Mouse (Mus musculus): ENCODE measurements around the gene Slc18a3.

DNA sequence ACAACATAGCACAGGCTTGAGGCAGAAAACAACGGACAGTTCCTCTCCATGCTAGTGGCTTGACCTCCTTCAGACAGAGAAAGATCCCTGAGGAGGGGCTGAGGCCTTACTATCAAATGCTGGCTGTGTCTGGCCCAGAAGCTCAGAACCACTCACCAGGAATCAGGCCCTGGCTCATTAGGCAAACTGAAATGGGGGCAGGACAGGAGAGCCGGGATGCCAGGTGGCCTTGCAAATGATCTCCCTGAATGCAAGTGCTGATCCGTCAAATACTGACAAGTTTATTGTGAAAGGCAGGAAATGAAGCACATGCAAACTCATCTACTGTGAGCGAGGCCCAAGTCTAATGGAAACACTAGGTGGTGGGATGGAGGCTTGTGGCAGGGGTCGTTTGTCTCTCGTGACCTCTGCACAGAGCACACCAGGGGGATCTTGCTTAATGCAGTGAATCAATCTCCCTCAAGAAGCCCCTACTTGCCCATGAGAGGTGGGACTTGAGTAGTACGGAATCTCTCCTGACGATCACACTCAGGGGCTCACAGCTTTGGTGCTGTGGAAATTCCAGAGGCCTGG is 35.5 kb downstream of the Slc18a3 start:
- TF ChIP-seq EP300 (IDR thresholded peaks at IDR 0.05; ENCODE audit: insufficient read depth, low read depth, low read length) (no peak), CTCF (IDR thresholded peaks at IDR 0.05) (no peak)
